Mouse (Mus musculus) liver, embryonic 13.5 days (tissue): Measurements from ENCODE around the gene Atp2b2. TPM values are rescaled to one million over a fixed set of nuclear protein-coding genes. Genes with fewer than 3 reads are reported as not detected.

Experiments
- ATAC-seq: fragments of 200-750 bp; cut with Nextera tagmentation; 2 replicates; pipeline ENCODE4 v1.8.0; 2017; ENCODE audit warnings: low read depth, mild to moderate bottlenecking, moderate number of reproducible peaks, moderate library complexity
- DNase-seq: peaks from one replicate; pipeline ENCODE4 v3.0.0; 2022
- H3K27ac ChIP-seq: fragments of 300-500 bp; sonication (generic); 2 replicates; pipeline ENCODE4 v1.5.1; 2015; ENCODE audit warnings: moderate library complexity, mild to moderate bottlenecking, inconsistent platforms
- H3K27me3 ChIP-seq: fragments of 300-500 bp; sonication (generic); 2 replicates; pipeline ENCODE4 v1.6.1; 2015; ENCODE audit warnings: mild to moderate bottlenecking, inconsistent platforms
- H3K36me3 ChIP-seq: fragments of 300-500 bp; sonication (generic); 2 replicates; pipeline ENCODE4 v1.6.1; 2015; ENCODE audit warnings: mild to moderate bottlenecking, inconsistent platforms
- H3K4me1 ChIP-seq: fragments of 300-500 bp; sonication (generic); replicated peaks from 2 replicates; pipeline ENCODE4 v1.6.1; 2015; ENCODE audit warnings: inconsistent platforms
- H3K4me2 ChIP-seq: fragments of 300-500 bp; sonication (generic); 2 replicates; pipeline ENCODE4 v1.6.1; 2015; ENCODE audit warnings: inconsistent platforms, mild to moderate bottlenecking, moderate library complexity
- H3K4me3 ChIP-seq: fragments of 300-500 bp; sonication (generic); replicated peaks from 2 replicates; pipeline ENCODE4 v1.5.1; 2015; ENCODE audit warnings: mild to moderate bottlenecking, inconsistent platforms
- H3K9ac ChIP-seq: fragments of 300-500 bp; sonication (generic); 2 replicates; pipeline ENCODE4 v1.6.1; 2015; ENCODE audit warnings: mild to moderate bottlenecking, inconsistent platforms
- H3K9me3 ChIP-seq: fragments of 300-500 bp; sonication (generic); replicated peaks from 2 replicates; pipeline ENCODE4 v1.6.1; 2016; ENCODE audit warnings: inconsistent platforms
- WGBS: fragments of 180-500 bp; shearing (Covaris S2); methylation state at CpG from one replicate; pipeline ENCODE4 v1.1.7; 2015; ENCODE audit not compliant: insufficient replicate concordance; 5-methylcytosine and 5-hydroxymethylcytosine counted together
- polyA plus RNA-seq: library from polyadenylated mRNA; unstranded; fragments of >200 nt; fragmentation: Nextera tagmentation; extraction: Ambion mirVana; gene quantifications from 2 replicates; pipeline ENCODE4 v1.2.1, GENCODE M21; 2015

The Atp2b2 gene
- polyA plus RNA-seq, 1 experiment from 2014 or later, result 0.58 TPM

DNA sequence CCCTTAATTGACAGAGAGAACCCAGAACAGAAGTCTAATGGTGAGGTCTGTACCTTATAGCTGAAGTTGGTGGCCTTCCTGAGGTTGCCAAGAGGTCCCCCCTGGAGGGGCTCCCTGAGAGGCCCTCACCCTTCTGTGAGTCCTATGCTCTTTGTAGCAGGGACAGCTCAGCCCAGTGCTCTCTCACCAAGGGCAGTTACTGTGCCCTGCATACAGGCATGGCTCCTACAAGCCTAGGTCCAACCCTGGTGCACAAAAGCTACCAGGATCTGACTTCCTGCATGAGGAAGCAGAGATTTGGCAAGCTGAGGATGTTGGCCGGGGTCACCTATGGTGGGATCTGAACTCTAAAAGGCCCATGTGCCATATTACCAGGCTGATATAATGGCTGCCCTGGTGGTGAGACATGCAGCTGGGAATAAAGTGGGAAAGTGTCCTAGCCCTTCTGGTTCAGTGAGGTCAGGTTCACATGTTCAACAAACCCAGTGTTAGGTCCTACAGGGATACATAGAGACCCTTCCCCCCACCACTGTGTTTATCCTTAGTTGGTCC, 186.2 kb downstream of the Atp2b2 start:
- 56% methylated on average over 1 of the region's 1 CpGs for WGBS
- H3K4me3 ChIP-seq, result no peak overlapping the region
- no peak for ATAC-seq

DNA sequence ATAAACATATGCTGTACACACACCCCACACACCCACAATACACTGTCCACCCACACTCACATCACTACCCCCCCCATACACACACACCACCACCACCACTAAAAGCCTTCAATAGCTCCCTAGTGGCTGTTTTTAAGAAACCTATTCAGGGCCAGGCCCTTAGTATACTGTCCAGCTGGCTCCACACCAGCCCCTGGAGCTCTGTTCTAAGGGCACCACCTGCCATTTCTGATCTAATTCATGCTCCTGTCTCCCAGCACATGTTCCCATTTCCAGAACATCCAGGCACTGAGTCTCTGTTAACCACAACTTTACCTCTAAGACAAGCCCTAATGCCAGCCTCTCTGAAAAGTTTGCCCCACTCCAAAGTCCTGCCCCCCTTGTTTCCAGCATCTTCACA, 186.8 kb downstream of the Atp2b2 start:
- no peak for DNase-seq
- Histone ChIP-seq H3K9me3 (no peaks in the 10 kb centered on the region), H3K4me1 (no peaks in the 10 kb centered on the region), H3K9ac (no peak overlapping the region), H3K4me2 (no peak overlapping the region), H3K4me3 (no peak overlapping the region), H3K36me3 (no peaks in the 10 kb centered on the region), H3K27me3 (no peaks in the 10 kb centered on the region), H3K27ac (no peak overlapping the region)
- ATAC-seq, result no peak

More for the DNA sequence above, 186.2 kb downstream of the Atp2b2 start:
- Histone ChIP-seq H3K36me3 (no peaks in the 10 kb centered on the region), H3K9me3 (no peaks in the 10 kb centered on the region), H3K27me3 (no peaks in the 10 kb centered on the region), H3K4me1 (no peaks in the 10 kb centered on the region), H3K9ac (no peak overlapping the region), H3K4me2 (no peak overlapping the region), H3K27ac (no peak overlapping the region)
- DNase-seq, result no peak

DNA sequence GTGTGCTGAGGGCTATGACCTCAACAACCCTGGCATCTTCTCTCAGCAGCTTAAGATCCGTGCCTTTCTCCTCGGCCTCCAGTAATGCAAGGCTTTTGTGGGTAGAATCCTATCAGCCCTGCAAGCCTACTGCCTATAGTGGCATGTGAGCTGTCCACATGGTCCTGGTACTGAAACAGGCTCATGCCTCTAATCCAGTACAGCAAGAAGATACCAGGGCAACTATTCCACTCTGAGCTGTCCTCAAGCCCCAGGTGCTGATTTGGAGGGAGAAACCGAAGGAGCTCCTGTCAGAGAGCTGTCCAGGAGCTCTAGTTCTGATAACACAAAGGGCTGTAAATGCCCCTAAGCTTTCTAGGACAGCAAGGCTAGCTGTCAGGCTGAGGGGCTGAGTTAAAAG, 190.1 kb downstream of the Atp2b2 start:
- no peak overlapping the region for H3K9ac ChIP-seq
- no peaks in the 10 kb centered on the region for H3K36me3 ChIP-seq
- no peaks in the 10 kb centered on the region for H3K9me3 ChIP-seq
- ATAC-seq (no peak), DNase-seq (peak; percentile 30)
- H3K27ac ChIP-seq, result no peak overlapping the region
- H3K27me3 ChIP-seq, result no peaks in the 10 kb centered on the region
- 10% methylated on average over 3 of the region's 3 CpGs for WGBS
- no peak overlapping the region for H3K4me2 ChIP-seq
- H3K4me1 ChIP-seq, result no peaks in the 10 kb centered on the region
- H3K4me3 ChIP-seq, result no peak overlapping the region

DNA sequence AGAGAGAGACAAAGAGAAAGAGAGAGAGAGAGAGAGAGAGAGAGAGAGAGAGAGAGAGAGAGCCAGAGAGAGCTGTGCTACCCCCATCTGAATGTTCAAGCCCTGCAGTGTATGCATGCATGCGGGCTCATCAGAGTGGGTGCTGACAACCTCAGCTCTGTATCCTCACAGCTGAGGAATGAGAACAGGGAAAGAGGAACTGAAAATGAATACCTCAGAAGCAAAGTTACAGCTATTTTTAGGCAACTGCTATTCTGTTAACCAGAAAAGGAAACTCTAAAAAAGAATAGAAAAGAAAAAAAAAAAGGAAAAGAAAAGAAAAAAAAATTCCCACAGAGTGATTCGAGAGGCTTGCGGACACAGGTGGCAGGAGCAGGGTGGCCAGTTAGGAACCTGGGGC, 192.6 kb downstream of the Atp2b2 start:
- Histone ChIP-seq H3K27me3 (no peaks in the 10 kb centered on the region), H3K27ac (no peak overlapping the region), H3K4me2 (no peak overlapping the region), H3K9ac (no peak overlapping the region), H3K36me3 (no peaks in the 10 kb centered on the region), H3K4me3 (no peak overlapping the region), H3K9me3 (no peaks in the 10 kb centered on the region), H3K4me1 (no peaks in the 10 kb centered on the region)
- DNase-seq, result no peak
- 64% methylated on average over 3 of the region's 3 CpGs for WGBS
- no peak for ATAC-seq

DNA sequence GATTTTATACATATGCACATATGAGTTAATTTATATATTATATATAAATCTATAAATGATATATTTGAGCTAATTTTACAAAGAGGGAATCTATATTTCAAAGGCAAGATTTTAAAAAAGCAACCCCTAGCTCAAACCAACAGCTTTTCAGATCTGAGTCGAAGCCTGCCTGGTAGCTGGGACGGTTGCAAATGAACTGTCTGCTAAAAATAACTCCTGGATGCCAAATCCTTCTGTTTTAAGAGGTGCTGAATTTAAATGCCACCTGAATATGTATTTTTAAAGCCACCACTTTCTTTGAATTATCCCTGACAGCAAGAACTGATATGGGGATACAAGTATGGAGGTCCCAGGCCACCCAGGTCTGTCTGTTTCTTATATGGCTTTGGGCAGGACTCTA, 193.8 kb downstream of the Atp2b2 start:
- no peak for ATAC-seq
- H3K27ac ChIP-seq, result no peak overlapping the region
- no peaks in the 10 kb centered on the region for H3K36me3 ChIP-seq
- H3K4me3 ChIP-seq, result no peak overlapping the region
- H3K4me1 ChIP-seq, result no peaks in the 10 kb centered on the region
- DNase-seq, result no peak
- WGBS, result 54% methylated on average over 2 of the region's 2 CpGs
- no peaks in the 10 kb centered on the region for H3K27me3 ChIP-seq
- H3K9me3 ChIP-seq, result no peaks in the 10 kb centered on the region
- no peak overlapping the region for H3K4me2 ChIP-seq
- no peak overlapping the region for H3K9ac ChIP-seq

DNA sequence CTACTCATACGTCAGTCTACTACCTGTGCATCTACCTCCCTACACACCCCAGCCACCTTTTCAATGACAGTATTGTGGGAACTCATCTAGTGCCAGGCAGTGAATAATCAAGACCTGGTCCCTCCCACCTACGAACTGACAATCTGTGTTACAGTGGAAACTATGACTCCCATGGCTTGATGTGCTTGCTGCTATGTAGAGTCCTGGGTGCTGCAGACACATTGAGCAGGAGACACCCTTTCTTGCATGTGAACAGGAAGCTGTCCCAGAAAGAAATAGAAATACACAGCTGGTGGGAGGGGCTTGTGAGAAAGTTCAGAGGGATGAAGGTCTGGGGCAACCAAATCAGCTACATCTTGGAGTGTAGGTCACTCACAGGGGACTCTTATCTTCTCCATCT, 195.3 kb downstream of the Atp2b2 start:
- no peak overlapping the region for H3K27ac ChIP-seq
- H3K9ac ChIP-seq, result no peak overlapping the region
- H3K4me2 ChIP-seq, result no peak overlapping the region
- H3K9me3 ChIP-seq, result no peaks in the 10 kb centered on the region
- 53% methylated on average over 2 of the region's 2 CpGs for WGBS
- DNase-seq (no peak), ATAC-seq (no peak)
- H3K27me3 ChIP-seq, result no peaks in the 10 kb centered on the region
- H3K4me3 ChIP-seq, result no peak overlapping the region
- no peaks in the 10 kb centered on the region for H3K36me3 ChIP-seq
- no peaks in the 10 kb centered on the region for H3K4me1 ChIP-seq

DNA sequence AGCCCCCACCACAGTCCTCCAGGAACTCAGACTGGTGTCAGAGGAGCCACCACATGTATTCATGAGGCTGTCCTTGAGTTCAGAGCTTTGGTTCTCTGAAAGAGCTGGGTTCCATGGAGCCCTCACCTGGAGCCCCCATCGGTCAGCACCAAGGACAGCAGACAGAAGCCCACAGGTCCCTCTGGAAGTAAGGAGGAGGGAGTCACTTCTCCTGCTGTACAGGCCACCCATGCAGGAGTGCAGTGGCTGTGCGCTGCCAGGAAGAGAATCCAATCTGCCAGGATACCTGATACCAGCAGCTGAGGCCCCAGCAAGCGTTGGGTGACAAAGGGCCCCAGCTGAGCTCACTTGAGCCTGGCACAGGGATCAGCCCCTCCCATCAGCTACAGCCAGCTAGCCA, 199.2 kb downstream of the Atp2b2 start:
- 10% methylated on average over 3 of the region's 3 CpGs for WGBS
- Histone ChIP-seq H3K4me2 (no peak overlapping the region), H3K4me1 (no peaks in the 10 kb centered on the region), H3K4me3 (no peak overlapping the region), H3K36me3 (no peaks in the 10 kb centered on the region), H3K9me3 (no peaks in the 10 kb centered on the region), H3K27ac (no peak overlapping the region), H3K27me3 (no peaks in the 10 kb centered on the region), H3K9ac (no peak overlapping the region)
- ATAC-seq, result no peak
- DNase-seq, result no peak

DNA sequence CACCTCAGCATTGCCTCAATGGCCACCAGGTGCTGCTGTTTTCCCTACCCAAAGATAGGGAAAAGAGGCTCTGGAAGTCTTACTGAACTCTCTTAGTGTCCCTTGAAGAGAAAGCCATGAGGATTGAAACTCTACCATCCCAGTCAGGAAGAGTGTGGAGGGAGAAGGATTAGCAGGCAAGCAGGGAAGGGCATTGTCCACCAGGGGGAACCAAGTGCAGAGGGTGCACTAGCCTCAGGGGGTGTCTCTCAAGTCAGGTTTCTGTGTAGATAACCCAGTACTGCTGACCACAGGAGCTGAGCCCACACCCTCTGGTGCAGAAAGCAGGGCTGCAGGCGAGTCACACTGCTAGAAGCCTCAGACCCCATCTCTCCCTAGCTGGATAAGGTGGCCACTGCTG, 203.9 kb downstream of the Atp2b2 start:
- WGBS, result 24% methylated on average over 1 of the region's 1 CpGs
- no peak overlapping the region for H3K9ac ChIP-seq
- no peaks in the 10 kb centered on the region for H3K4me1 ChIP-seq
- H3K4me2 ChIP-seq, result no peak overlapping the region
- H3K9me3 ChIP-seq, result no peaks in the 10 kb centered on the region
- no peak overlapping the region for H3K27ac ChIP-seq
- DNase-seq, result no peak
- ATAC-seq, result no peak
- no peaks in the 10 kb centered on the region for H3K36me3 ChIP-seq
- H3K4me3 ChIP-seq, result no peak overlapping the region
- H3K27me3 ChIP-seq, result no peaks in the 10 kb centered on the region

DNA sequence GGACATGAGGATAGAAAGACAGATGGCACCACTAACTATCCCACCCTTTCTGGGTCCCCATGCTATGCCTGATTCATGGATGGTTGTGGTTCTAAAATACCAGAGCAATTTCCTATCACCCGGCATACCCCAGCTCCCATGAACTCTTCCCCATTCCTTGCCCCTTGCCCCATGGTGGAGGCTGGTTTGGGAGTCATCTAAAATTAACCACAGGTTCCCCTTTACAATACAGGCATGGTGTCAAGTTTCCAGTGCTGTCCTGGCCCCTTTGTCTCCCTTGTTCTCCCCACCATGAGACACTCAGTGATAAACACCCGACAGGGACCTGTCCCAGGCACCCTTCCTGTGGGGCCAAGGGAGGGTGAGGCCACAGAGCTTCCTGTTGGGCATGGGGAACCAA, 204.7 kb downstream of the Atp2b2 start:
- Histone ChIP-seq H3K36me3 (no peaks in the 10 kb centered on the region), H3K9ac (no peak overlapping the region), H3K27me3 (no peaks in the 10 kb centered on the region), H3K4me2 (no peak overlapping the region), H3K27ac (no peak overlapping the region), H3K4me1 (no peaks in the 10 kb centered on the region), H3K9me3 (no peaks in the 10 kb centered on the region), H3K4me3 (no peak overlapping the region)
- ATAC-seq (no peak), DNase-seq (no peak)
- 29% methylated on average over 2 of the region's 2 CpGs for WGBS

DNA sequence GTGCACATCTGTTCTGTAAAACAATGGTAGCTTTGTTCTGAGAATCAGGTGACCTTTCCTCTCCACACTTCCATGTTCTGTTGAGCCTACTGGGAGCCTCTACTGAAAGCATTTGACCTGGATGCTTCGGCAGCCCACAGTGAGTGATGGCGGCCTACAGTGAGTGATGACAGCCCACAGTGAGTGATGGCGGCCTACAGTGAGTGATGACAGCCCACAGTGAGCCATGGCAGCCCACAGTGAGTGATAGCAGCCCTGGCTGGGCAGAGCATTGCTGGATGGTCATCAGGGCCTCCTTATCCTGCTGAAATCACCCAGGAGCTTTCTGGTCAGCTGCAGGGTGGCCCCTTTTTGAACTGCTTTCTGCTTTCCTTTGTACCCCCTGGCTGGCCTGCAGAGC, 205.9 kb downstream of the Atp2b2 start:
- ATAC-seq, result no peak
- Histone ChIP-seq H3K4me3 (no peak overlapping the region), H3K9ac (no peak overlapping the region), H3K9me3 (no peaks in the 10 kb centered on the region), H3K36me3 (no peaks in the 10 kb centered on the region), H3K27ac (no peak overlapping the region), H3K4me2 (no peak overlapping the region), H3K4me1 (no peaks in the 10 kb centered on the region), H3K27me3 (no peaks in the 10 kb centered on the region)
- DNase-seq, result no peak
- WGBS, result 46% methylated on average over 3 of the region's 3 CpGs

DNA sequence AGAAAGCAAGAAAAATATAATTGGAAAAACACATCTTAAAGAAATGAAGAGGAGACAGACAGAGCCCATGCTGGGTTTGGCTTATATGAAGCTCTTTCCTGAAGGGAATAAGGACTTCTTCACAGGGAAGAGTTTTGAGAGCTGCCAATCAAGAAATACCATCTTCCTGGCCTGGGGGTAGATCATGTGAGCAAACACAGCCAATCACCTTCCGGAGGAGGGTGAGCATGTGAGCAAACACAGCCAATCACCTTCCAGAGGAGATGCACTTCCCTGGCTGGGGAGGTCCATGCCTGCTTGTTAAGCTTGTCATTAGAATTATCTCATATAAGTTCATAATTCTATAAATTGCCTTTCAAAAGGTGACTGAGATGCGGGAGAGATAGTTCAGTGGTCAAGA, 211.9 kb downstream of the Atp2b2 start:
- Histone ChIP-seq H3K4me3 (no peak overlapping the region), H3K9me3 (no peaks in the 10 kb centered on the region), H3K27ac (no peak overlapping the region), H3K27me3 (no peaks in the 10 kb centered on the region), H3K4me1 (no peaks in the 10 kb centered on the region), H3K36me3 (no peaks in the 10 kb centered on the region), H3K9ac (no peak overlapping the region), H3K4me2 (no peak overlapping the region)
- no peak for DNase-seq
- ATAC-seq, result no peak
- 83% methylated on average over 2 of the region's 2 CpGs for WGBS

DNA sequence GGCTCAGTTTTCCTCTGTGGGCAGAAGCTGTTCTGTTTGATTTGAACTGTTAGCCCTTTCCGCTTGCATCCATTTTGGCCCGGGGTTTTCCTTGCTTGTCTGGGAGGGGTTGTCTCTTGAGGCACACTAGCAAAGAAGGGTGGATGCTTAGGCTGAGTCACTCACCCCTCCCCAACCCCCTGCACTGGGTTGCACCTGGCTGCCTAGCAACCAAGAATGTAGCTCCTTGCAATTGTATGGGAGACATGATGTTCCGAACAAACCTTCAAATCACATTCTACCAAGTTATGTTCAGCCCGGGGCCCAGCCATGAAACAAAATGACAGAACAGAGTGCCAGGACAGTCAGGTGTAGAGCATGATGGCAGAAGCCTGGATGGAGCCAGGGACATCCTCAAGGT, 215.1 kb downstream of the Atp2b2 start:
- no peaks in the 10 kb centered on the region for H3K4me1 ChIP-seq
- H3K36me3 ChIP-seq, result no peaks in the 10 kb centered on the region
- no peak overlapping the region for H3K27ac ChIP-seq
- H3K4me2 ChIP-seq, result no peak overlapping the region
- H3K4me3 ChIP-seq, result no peak overlapping the region
- WGBS, result 66% methylated on average over 4 of the region's 4 CpGs
- H3K27me3 ChIP-seq, result no peaks in the 10 kb centered on the region
- ATAC-seq (no peak), DNase-seq (no peak)
- H3K9ac ChIP-seq, result no peak overlapping the region
- no peaks in the 10 kb centered on the region for H3K9me3 ChIP-seq
